In the genomic region with DNA sequence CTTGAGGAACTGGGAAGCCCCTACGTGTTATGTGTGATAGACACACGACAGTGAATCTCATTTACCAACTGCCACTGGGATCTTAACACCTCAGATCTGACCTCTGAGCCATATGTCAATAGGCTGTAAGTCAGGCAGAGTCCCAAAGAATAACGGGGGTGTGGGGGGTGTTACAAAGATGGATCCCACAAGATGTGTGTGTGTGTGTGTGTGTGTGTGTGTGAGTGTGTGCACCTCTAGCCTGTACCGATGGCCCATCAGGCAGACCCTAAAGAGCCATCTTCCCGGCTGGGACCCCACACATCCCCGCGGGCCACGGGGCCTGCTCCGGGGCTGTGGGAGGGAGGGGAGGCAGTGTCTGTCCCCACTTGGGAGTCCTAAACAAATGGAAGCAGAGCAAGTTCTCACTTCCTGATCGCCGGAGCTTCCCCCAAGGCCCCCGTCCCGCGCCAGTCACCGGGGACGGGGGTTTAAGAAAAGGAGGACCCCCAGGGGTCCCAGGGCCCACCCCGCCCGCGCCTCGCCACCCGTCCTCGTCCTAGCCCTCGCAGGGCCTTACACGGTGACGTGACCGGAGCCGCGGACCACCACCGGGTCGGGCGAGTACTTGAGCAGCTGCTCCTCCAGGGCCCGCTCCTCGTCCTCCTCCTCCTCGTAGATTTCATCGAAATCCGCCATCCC, we compare ENCODE assay signal across 9 mouse cellular contexts. TPM values are rescaled to one million over a fixed set of nuclear protein-coding genes. Genes with fewer than 3 reads are reported as not detected.
DNase-seq lines count a peak whose midpoint lies in the region; ATAC-seq and TF ChIP-seq lines count a peak whose summit lies in the region.
"Had no signal": no experiment of that assay in that cellular context is flagged by ENCODE, and none has a peak within 500 bp of the region (broad histone marks: within the 10 kb centered on the region; RNA-seq: fewer than 3 reads in every experiment).

No protein-coding gene starts in this region.

- H3K36me3 ChIP-seq in lung, embryonic 14.5 days (ENCODE audit: insufficient read depth), result no peaks in the 10 kb centered on the region
- peaks cover 18% of the 10 kb centered on the region for H3K36me3 ChIP-seq in embryonic facial prominence, embryonic 10.5 days (replicated peaks)
- H3K36me3 ChIP-seq in hindbrain, embryonic 11.5 days (ENCODE audit: control insufficient read depth, insufficient read depth, low read length), result no peaks in the 10 kb centered on the region
- H3K36me3 ChIP-seq in liver, embryonic 16.5 days (ENCODE audit: control insufficient read depth, insufficient read depth), result peaks cover 4% of the 10 kb centered on the region; the same call in 1 of the 2 replicates

- H3K4me2 ChIP-seq in lung, embryonic 14.5 days, result peak overlapping the region; percentile 93
- peak overlapping the region; percentile 55 for H3K4me2 ChIP-seq in hindbrain, embryonic 11.5 days (replicated peaks; ENCODE audit: low read depth, low read length)
- H3K4me2 ChIP-seq in liver, embryonic 16.5 days (ENCODE audit: low read depth, low read length), result peak overlapping the region; percentile 70

- peak overlapping the region; percentile 99 for H3K9ac ChIP-seq in lung, embryonic 14.5 days
- peak overlapping the region; percentile 97 for H3K9ac ChIP-seq in hindbrain, embryonic 11.5 days (ENCODE audit: low read depth, low read length)
- H3K9ac ChIP-seq in liver, embryonic 16.5 days (ENCODE audit: low read depth, low read length), result peak overlapping the region; percentile 99

- under 1% methylated on average over 36 of the region's 36 CpGs for WGBS in lung, embryonic 14.5 days
- WGBS in embryonic facial prominence, embryonic 10.5 days, result under 1% methylated on average over 36 of the region's 36 CpGs
- under 1% methylated on average over 22 of the region's 36 CpGs for WGBS in hindbrain, embryonic 11.5 days
- WGBS in liver, embryonic 16.5 days (ENCODE audit: insufficient replicate concordance), result under 1% methylated on average over 30 of the region's 36 CpGs

- DNase-seq in adrenal gland, adult 2 months, result peak; percentile 55
- no peak for DNase-seq in adrenal gland, adult (ENCODE audit: inconsistent age in 2 of 2, low spot score in 1 of 2)
- peak; percentile 44 for DNase-seq in lung, embryonic 14.5 days
- DNase-seq in lung, postnatal 10 days, result no peak
- DNase-seq in embryonic facial prominence, embryonic 10.5 days (ENCODE audit: low spot score), result no peak
- DNase-seq in hindbrain, embryonic 11.5 days (ENCODE audit: low spot score), result no peak
- DNase-seq in ovary, adult 18-20 months (ENCODE audit: low spot score), result peak; percentile 26

- TF ChIP-seq CTCF in lung, embryonic 14.5 days (IDR thresholded peaks at IDR 0.05; ENCODE audit: low read depth), result no peak

- H3K27me3 ChIP-seq in lung, embryonic 14.5 days (ENCODE audit: insufficient read depth, low read length), result no peaks in the 10 kb centered on the region
- peaks cover 11% of the 10 kb centered on the region for H3K27me3 ChIP-seq in embryonic facial prominence, embryonic 10.5 days (replicated peaks; ENCODE audit: low read depth, poor library complexity, severe bottlenecking)
- H3K27me3 ChIP-seq in hindbrain, embryonic 11.5 days (ENCODE audit: control insufficient read depth, insufficient read depth, low read length), result peaks cover 4% of the 10 kb centered on the region; the same call in 1 of the 2 replicates
- no peaks in the 10 kb centered on the region; the same call in 1 of the 2 replicates for H3K27me3 ChIP-seq in liver, embryonic 16.5 days (ENCODE audit: control insufficient read depth, insufficient read depth, low read depth, low read length)

- peaks cover 6% of the 10 kb centered on the region; the same call in 1 of the 2 replicates for H3K4me1 ChIP-seq in lung, embryonic 14.5 days (ENCODE audit: insufficient read depth)
- H3K4me1 ChIP-seq in embryonic facial prominence, embryonic 10.5 days, result peaks cover 15% of the 10 kb centered on the region
- peaks cover 2% of the 10 kb centered on the region; the same call in 1 of the 2 replicates for H3K4me1 ChIP-seq in hindbrain, embryonic 11.5 days (replicated peaks; ENCODE audit: control insufficient read depth, insufficient read depth, low read length)
- H3K4me1 ChIP-seq in liver, embryonic 16.5 days (ENCODE audit: control insufficient read depth, low read depth, low read length), result peaks cover 9% of the 10 kb centered on the region

- peak; percentile 80 for ATAC-seq in lung, embryonic 14.5 days (ENCODE audit: insufficient read depth)
- peak; percentile 87 for ATAC-seq in hindbrain, embryonic 11.5 days (ENCODE audit: low FRiP score)
- ATAC-seq in liver, embryonic 16.5 days (ENCODE audit: low read depth), result peak; percentile 51

- peak overlapping the region; percentile 96 for H3K4me3 ChIP-seq in lung, embryonic 14.5 days (ENCODE audit: low read depth, low read length)
- H3K4me3 ChIP-seq in embryonic facial prominence, embryonic 10.5 days, result peak overlapping the region; percentile 96
- H3K4me3 ChIP-seq in hindbrain, embryonic 11.5 days (ENCODE audit: low read depth, low read length), result peak overlapping the region; percentile 72
- peak overlapping the region; percentile 90 for H3K4me3 ChIP-seq in liver, embryonic 16.5 days (ENCODE audit: low read depth, low read length)

- H3K27ac ChIP-seq in lung, embryonic 14.5 days (ENCODE audit: low read depth), result peak overlapping the region; percentile 91
- H3K27ac ChIP-seq in embryonic facial prominence, embryonic 10.5 days (replicated peaks), result peak overlapping the region; percentile 99
- peak overlapping the region; percentile 89 for H3K27ac ChIP-seq in hindbrain, embryonic 11.5 days (ENCODE audit: low read depth, low read length)
- H3K27ac ChIP-seq in liver, embryonic 16.5 days (ENCODE audit: low read length), result peak overlapping the region; percentile 90

- H3K9me3 ChIP-seq in lung, embryonic 14.5 days (ENCODE audit: low read depth, low read length), result no peaks in the 10 kb centered on the region
- no peaks in the 10 kb centered on the region for H3K9me3 ChIP-seq in embryonic facial prominence, embryonic 10.5 days
- H3K9me3 ChIP-seq in hindbrain, embryonic 11.5 days (ENCODE audit: control insufficient read depth, low read length), result no peaks in the 10 kb centered on the region
- H3K9me3 ChIP-seq in liver, embryonic 16.5 days (replicated peaks; ENCODE audit: control insufficient read depth, low read length), result no peaks in the 10 kb centered on the region

RNA-seq across cellular contexts. Expression of gene Chic2, which starts 0.8 kb away (rescaled TPM):
- total RNA-seq in adrenal gland, adult 2 months (2021), result 10 to 100 TPM; 25.6 to 32.2 TPM
- polyA plus RNA-seq in adrenal gland, adult 2 months (2012; rRNA removed), result 1.1 and 1.4 TPM in 2 replicates
- polyA plus RNA-seq in lung, embryonic 14.5 days (2014; fragmentation: Nextera tagmentation; extraction: Ambion mirVana), result 43.2 and 49.2 TPM in 2 replicates
- 36.2 and 40.3 TPM in 2 replicates for polyA plus RNA-seq in embryonic facial prominence, embryonic 10.5 days (2016; fragmentation: Nextera tagmentation; extraction: Ambion mirVana)
- polyA plus RNA-seq in hindbrain, embryonic 11.5 days (2014; fragmentation: Nextera tagmentation; extraction: Ambion mirVana), result 50.9 and 52.3 TPM in 2 replicates
- polyA plus RNA-seq in liver, embryonic 16.5 days (2015; fragmentation: Nextera tagmentation; extraction: Ambion mirVana), result 13.2 and 15.1 TPM in 2 replicates

RNA-seq across cellular contexts. Expression of gene Gsx2, which starts 31.6 kb away (rescaled TPM):
- total RNA-seq in adrenal gland, adult 2 months (2021), result not detected
- polyA plus RNA-seq in adrenal gland, adult 2 months (2012; rRNA removed), result not detected in 2 replicates
- polyA plus RNA-seq in lung, embryonic 14.5 days (2014; fragmentation: Nextera tagmentation; extraction: Ambion mirVana), result not detected in 2 replicates
- 0.84 and 1.3 TPM in 2 replicates for polyA plus RNA-seq in embryonic facial prominence, embryonic 10.5 days (2016; fragmentation: Nextera tagmentation; extraction: Ambion mirVana)
- polyA plus RNA-seq in hindbrain, embryonic 11.5 days (2014; fragmentation: Nextera tagmentation; extraction: Ambion mirVana), result 5.5 and 6.0 TPM in 2 replicates
- polyA plus RNA-seq in liver, embryonic 16.5 days (2015; fragmentation: Nextera tagmentation; extraction: Ambion mirVana), result not detected in 2 replicates
- polyA plus RNA-seq: large intestine, adult 2 months had no signal

Comparison
In these comparisons a context has a peak if more than half of its experiments do, and no peak if none do; other contexts are left out.
1. DNase-seq: peak in adrenal gland, adult 2 months (single experiment), lung, embryonic 14.5 days (single experiment) and ovary, adult 18-20 months (single experiment); none in adrenal gland, adult (0 of 2), lung, postnatal 10 days (single experiment), embryonic facial prominence, embryonic 10.5 days (single experiment) and hindbrain, embryonic 11.5 days (single experiment).
2. Peak in every context shown above with its lines, with median percentiles within 50 percentile points of each other: ATAC-seq, H3K27ac ChIP-seq, H3K4me2 ChIP-seq, H3K4me3 ChIP-seq and H3K9ac ChIP-seq.